Mouse (Mus musculus): ENCODE results near the gene Letmd1. TPM values are rescaled to one million over a fixed set of nuclear protein-coding genes. Genes with fewer than 3 reads are reported as not detected.
"Not testable (repeated sequence)": the region's sequence is repeated elsewhere in the genome, so short reads cannot be mapped to it uniquely, and the experiment has no call there.

Letmd1 gene
- polyA plus RNA-seq, 1 experiment from 2014 or later = 29.8 TPM

DNA sequence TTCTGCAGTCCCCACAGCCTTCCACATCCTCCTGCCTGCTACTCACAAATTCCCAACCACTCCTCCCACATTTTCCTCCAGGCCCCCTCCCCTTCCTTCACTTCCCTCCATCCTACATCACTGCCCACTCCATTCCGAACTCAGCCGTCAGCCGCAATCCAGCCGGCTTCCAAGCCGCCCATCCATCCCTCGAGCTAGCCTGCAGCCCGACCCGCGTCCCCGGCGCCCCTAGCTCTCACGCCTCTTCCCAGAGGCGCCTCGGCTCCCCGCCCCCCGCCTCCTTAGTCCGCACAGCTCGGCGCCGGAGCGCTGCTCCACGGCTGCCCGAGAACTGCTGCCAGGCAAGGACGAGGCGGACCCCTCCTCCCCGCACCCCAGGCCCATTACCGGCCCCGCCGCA lies 25.8 kb downstream of the Letmd1 start:
- H3K9ac ChIP-seq (replicated peaks; ENCODE audit: low read depth, low read length) = peak overlapping the region; percentile 93
- peak overlapping the region; percentile 86 for H3K4me3 ChIP-seq (ENCODE audit: low read depth, low read length)
- no peaks in the 10 kb centered on the region; the same call in 1 of the 2 replicates for H3K9me3 ChIP-seq (ENCODE audit: control insufficient read depth, low read depth, low read length)
- peaks cover 37% of the 10 kb centered on the region for H3K4me1 ChIP-seq (ENCODE audit: control insufficient read depth, insufficient read depth, low read length)
- peak overlapping the region; percentile 87 for H3K4me2 ChIP-seq (replicated peaks; ENCODE audit: low read depth, low read length)
- ATAC-seq (ENCODE audit: insufficient number of reproducible peaks, insufficient read depth, low FRiP score, low read depth) = peak; percentile 64
- H3K36me3 ChIP-seq (ENCODE audit: control insufficient read depth, insufficient read depth, low read length) = no peaks in the 10 kb centered on the region
- no peaks in the 10 kb centered on the region for H3K27me3 ChIP-seq (ENCODE audit: control insufficient read depth, insufficient read depth, low read length)
- peak overlapping the region; percentile 95 for H3K27ac ChIP-seq (ENCODE audit: low read length)
- WGBS = under 1% methylated on average over 29 of the region's 29 CpGs

DNA sequence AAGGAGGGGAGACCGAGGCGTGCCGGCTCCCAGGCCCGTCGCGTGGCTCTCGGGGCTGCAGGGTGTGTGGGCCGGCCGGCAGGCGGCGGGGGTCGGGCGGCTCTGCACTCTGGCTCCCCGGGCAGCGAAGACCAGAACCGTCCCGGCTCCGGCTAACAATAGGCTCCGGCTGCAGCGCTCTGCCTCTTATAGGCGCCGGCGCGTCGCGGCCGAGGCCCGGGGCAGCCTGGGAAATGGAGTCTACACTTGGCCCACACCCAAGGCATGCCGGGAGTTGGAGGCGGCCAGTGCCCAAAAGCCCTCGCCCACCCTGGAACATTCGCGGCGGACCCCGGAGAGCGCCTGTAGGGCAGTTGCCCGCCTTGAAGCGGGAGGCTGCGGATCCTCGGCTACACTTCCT lies 26.3 kb downstream of the Letmd1 start, which contains the start of gene Csrnp2:
Gene Csrnp2, minus strand, starts transcription at position 387 of the 400 bp plus-strand sequence.
- ATAC-seq (ENCODE audit: insufficient number of reproducible peaks, insufficient read depth, low FRiP score, low read depth) = peak; percentile 95
- Histone ChIP-seq H3K4me3 (ENCODE audit: low read depth, low read length) (peak within 1 kb of the TSS; percentile 86), H3K27me3 (ENCODE audit: control insufficient read depth, insufficient read depth, low read length) (no peaks in the 10 kb centered on the region)

DNA sequence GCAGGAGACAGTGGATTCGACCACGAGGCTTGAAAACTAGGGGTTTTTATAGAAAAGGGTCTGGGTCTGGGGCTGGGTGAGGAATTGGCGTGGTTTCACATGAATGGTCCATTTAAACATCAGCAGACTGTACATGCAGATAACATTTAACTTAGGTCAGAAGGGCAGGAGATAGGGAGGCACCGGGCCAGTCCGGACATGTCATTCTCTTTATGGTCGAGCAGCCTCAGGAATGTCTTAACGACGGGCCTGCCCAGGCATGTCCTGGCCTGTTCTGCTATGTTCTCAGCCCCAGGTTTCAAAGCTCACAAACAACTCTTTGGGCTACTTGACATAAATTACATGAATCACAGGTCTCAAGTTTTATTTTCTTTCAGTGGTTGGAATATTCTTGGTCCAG lies 30.7 kb downstream of the Letmd1 start:
- not testable (repeated sequence) for H3K9me3 ChIP-seq (ENCODE audit: control insufficient read depth, low read depth, low read length); H3K4me2 ChIP-seq (replicated peaks; ENCODE audit: low read depth, low read length); H3K9ac ChIP-seq (replicated peaks; ENCODE audit: low read depth, low read length); H3K36me3 ChIP-seq (ENCODE audit: control insufficient read depth, insufficient read depth, low read length); H3K4me3 ChIP-seq (ENCODE audit: low read depth, low read length); H3K4me1 ChIP-seq (ENCODE audit: control insufficient read depth, insufficient read depth, low read length); H3K27me3 ChIP-seq (ENCODE audit: control insufficient read depth, insufficient read depth, low read length); ATAC-seq (ENCODE audit: insufficient number of reproducible peaks, insufficient read depth, low FRiP score, low read depth); H3K27ac ChIP-seq (ENCODE audit: low read length)
- WGBS = 75% methylated on average over 8 of the region's 8 CpGs

More for the DNA sequence above, 26.3 kb downstream of the Letmd1 start, which contains the start of gene Csrnp2:
- Histone ChIP-seq H3K36me3 (ENCODE audit: control insufficient read depth, insufficient read depth, low read length) (no peaks in the 10 kb centered on the region), H3K4me2 (replicated peaks; ENCODE audit: low read depth, low read length) (peak within 1 kb of the TSS; percentile 87), H3K9ac (replicated peaks; ENCODE audit: low read depth, low read length) (peak within 1 kb of the TSS; percentile 93), H3K4me1 (ENCODE audit: control insufficient read depth, insufficient read depth, low read length) (peaks cover 32% of the 10 kb centered on the region), H3K27ac (ENCODE audit: low read length) (peak within 1 kb of the TSS; percentile 95), H3K9me3 (ENCODE audit: control insufficient read depth, low read depth, low read length) (no peaks in the 10 kb centered on the region; the same call in 1 of the 2 replicates)
- 0% methylated on average over 40 of the region's 40 CpGs for WGBS

DNA sequence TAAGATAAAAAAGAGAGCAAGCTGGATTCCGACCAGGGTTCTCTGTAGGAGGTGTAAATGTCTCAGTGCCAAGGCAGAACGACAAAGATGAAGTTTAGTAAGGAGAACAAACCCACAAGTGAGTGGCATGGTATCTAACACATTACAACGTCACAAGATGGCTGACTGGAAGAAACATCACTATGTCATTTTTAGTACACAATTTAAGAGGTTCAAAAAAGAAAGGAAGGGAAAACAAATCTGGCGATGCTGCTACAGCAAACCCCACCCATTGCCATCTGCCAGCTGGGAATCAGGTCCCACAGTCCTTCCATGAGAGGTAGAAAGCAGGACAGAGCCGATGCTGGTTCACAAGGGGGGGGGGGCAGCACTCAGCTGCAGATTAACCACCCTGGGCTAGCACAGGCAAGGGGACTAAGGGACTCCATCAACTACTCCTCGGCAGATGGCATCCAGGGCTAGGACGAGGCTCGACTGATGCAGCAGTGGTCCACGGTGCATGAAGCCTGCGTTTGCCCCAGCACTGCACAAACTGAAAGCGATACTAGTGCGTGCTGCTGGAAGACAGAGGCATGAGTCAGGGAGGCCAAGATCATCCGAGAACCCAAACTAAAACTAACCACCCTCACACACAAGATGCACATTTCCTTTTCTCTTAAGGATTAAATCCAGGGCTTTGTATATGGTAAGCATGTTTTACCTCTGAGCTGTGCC lies 39.8 kb downstream of the Letmd1 start:
- Histone ChIP-seq H3K4me2 (replicated peaks; ENCODE audit: low read depth, low read length) (no peak overlapping the region), H3K4me1 (ENCODE audit: control insufficient read depth, insufficient read depth, low read length) (no peaks in the 10 kb centered on the region), H3K27ac (ENCODE audit: low read length) (no peak overlapping the region), H3K9ac (replicated peaks; ENCODE audit: low read depth, low read length) (no peak overlapping the region), H3K9me3 (ENCODE audit: control insufficient read depth, low read depth, low read length) (no peaks in the 10 kb centered on the region), H3K4me3 (ENCODE audit: low read depth, low read length) (no peak overlapping the region), H3K27me3 (ENCODE audit: control insufficient read depth, insufficient read depth, low read length) (no peaks in the 10 kb centered on the region), H3K36me3 (ENCODE audit: control insufficient read depth, insufficient read depth, low read length) (peaks cover 51% of the 10 kb centered on the region)
- ATAC-seq (ENCODE audit: insufficient number of reproducible peaks, insufficient read depth, low FRiP score, low read depth) = no peak
- 93% methylated on average over 13 of the region's 13 CpGs for WGBS

DNA sequence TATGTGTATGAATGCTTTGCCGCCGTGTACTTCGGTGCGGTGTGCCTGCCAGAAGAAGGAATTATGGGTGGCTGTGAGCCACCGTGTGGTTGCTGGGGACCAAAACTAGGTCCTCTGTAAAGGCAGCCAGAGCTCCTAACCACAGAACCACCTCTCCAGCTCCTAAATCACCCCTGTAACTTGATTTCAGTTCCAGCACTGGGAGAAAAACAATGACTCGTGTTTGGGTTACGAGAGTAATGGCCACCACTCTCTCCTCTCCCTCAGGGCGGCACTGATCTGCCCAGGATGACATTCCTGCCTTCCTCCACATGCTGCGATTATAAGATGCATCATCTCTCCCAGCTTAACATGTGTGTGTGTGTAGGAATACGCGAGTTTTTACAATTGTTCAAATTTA lies 41.2 kb downstream of the Letmd1 start:
- Histone ChIP-seq H3K4me3 (ENCODE audit: low read depth, low read length) (no peak overlapping the region), H3K27ac (ENCODE audit: low read length) (no peak overlapping the region), H3K36me3 (ENCODE audit: control insufficient read depth, insufficient read depth, low read length) (peaks cover 58% of the 10 kb centered on the region), H3K9me3 (ENCODE audit: control insufficient read depth, low read depth, low read length) (no peaks in the 10 kb centered on the region), H3K27me3 (ENCODE audit: control insufficient read depth, insufficient read depth, low read length) (no peaks in the 10 kb centered on the region), H3K4me1 (ENCODE audit: control insufficient read depth, insufficient read depth, low read length) (no peaks in the 10 kb centered on the region), H3K4me2 (replicated peaks; ENCODE audit: low read depth, low read length) (no peak overlapping the region), H3K9ac (replicated peaks; ENCODE audit: low read depth, low read length) (no peak overlapping the region)
- ATAC-seq (ENCODE audit: insufficient number of reproducible peaks, insufficient read depth, low FRiP score, low read depth) = no peak
- 94% methylated on average over 11 of the region's 11 CpGs for WGBS

DNA sequence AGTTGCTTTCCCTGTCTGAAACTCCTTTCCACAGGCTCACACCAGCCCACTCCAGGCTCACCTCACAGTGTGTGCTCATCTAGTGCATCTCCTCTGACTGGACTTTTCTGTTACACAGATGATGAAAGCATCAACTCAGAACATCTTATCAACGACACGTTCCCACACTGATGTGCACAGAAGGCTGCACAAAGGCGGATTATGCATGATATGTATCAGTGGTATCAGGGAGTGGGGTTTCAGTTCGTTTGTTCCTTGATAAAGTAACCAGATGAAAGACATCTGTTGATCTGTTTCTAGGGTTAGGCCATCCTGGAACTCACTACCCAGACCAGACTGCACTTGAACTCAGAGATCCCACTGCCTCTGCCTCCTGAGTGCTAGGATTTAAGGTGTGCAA lies 44.6 kb downstream of the Letmd1 start:
- H3K27ac ChIP-seq (ENCODE audit: low read length) = no peak overlapping the region
- no peak overlapping the region for H3K4me2 ChIP-seq (replicated peaks; ENCODE audit: low read depth, low read length)
- no peak overlapping the region for H3K4me3 ChIP-seq (ENCODE audit: low read depth, low read length)
- H3K4me1 ChIP-seq (ENCODE audit: control insufficient read depth, insufficient read depth, low read length) = no peaks in the 10 kb centered on the region
- 84% methylated on average over 4 of the region's 4 CpGs for WGBS
- no peaks in the 10 kb centered on the region for H3K9me3 ChIP-seq (ENCODE audit: control insufficient read depth, low read depth, low read length)
- H3K27me3 ChIP-seq (ENCODE audit: control insufficient read depth, insufficient read depth, low read length) = no peaks in the 10 kb centered on the region
- ATAC-seq (ENCODE audit: insufficient number of reproducible peaks, insufficient read depth, low FRiP score, low read depth) = no peak
- peaks cover 50% of the 10 kb centered on the region for H3K36me3 ChIP-seq (ENCODE audit: control insufficient read depth, insufficient read depth, low read length)
- H3K9ac ChIP-seq (replicated peaks; ENCODE audit: low read depth, low read length) = no peak overlapping the region

DNA sequence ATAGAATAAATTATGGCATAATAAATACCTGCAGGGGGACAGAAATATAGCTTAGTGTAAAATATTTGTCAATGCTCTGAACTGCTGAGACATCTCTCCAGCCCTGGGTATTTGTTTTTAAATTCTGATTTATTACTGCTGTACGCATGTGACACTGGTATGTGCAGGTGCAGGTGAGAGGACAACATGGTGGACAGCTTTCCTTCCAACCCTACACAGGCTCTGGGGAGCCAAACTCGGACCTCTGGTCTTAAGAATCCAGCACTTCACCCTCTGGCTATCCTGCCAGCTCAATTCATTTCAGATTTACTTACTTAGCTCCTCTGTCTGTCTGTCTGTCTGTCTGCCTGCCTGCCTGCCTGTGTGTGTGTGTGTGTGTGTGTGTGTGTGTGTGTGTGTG lies 46.3 kb downstream of the Letmd1 start:
- Histone ChIP-seq H3K27me3 (ENCODE audit: control insufficient read depth, insufficient read depth, low read length) (no peaks in the 10 kb centered on the region), H3K4me2 (replicated peaks; ENCODE audit: low read depth, low read length) (no peak overlapping the region), H3K9ac (replicated peaks; ENCODE audit: low read depth, low read length) (no peak overlapping the region), H3K9me3 (ENCODE audit: control insufficient read depth, low read depth, low read length) (no peaks in the 10 kb centered on the region), H3K4me3 (ENCODE audit: low read depth, low read length) (no peak overlapping the region), H3K4me1 (ENCODE audit: control insufficient read depth, insufficient read depth, low read length) (no peaks in the 10 kb centered on the region), H3K36me3 (ENCODE audit: control insufficient read depth, insufficient read depth, low read length) (peaks cover 51% of the 10 kb centered on the region), H3K27ac (ENCODE audit: low read length) (no peak overlapping the region)
- ATAC-seq (ENCODE audit: insufficient number of reproducible peaks, insufficient read depth, low FRiP score, low read depth) = no peak
- WGBS = 78% methylated on average over 2 of the region's 2 CpGs

DNA sequence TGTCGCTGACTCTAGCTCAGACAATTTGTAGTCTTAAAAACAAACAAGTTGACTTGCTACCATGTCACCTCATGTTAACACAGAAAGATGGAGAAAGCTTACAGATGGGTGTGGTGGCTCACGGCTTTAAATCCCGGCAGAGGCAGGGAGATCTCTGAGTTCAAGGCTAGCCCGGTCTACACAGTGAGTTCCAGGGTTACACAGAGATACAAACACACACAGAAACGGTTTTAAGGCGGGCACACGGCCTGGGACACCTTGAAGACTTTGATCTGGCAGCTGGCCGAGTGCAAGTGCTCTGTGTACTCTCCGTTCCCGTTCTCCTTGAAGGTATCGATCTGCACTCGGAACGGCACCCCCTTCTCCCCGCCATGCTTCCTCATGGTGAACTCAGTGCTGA lies 51.5 kb downstream of the Letmd1 start:
- peaks cover 38% of the 10 kb centered on the region for H3K36me3 ChIP-seq (ENCODE audit: control insufficient read depth, insufficient read depth, low read length)
- WGBS = 89% methylated on average over 14 of the region's 14 CpGs

DNA sequence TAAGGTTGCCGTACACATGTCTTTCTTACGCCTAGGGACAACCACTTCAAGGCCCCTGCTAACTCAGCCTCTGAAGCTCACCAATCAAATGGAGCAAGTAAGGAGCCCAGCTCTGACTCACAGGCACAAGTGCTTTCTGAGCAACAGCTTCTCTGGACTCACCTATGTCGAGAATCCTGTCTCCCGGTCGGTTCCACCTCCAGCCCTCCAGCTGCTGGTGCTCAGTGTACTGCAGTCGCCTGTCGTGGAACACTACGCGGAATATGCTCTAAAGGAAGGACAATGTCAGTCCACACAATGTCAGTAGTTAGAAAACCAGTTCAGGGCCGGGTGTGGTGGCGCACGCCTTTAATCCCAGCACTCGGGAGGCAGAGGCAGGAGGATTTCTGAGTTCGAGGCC lies 56.6 kb downstream of the Letmd1 start:
- H3K4me2 ChIP-seq (replicated peaks; ENCODE audit: low read depth, low read length) = no peak overlapping the region
- no peak for ATAC-seq (ENCODE audit: insufficient number of reproducible peaks, insufficient read depth, low FRiP score, low read depth)
- H3K4me1 ChIP-seq (ENCODE audit: control insufficient read depth, insufficient read depth, low read length) = no peaks in the 10 kb centered on the region
- H3K27ac ChIP-seq (ENCODE audit: low read length) = no peak overlapping the region
- no peak overlapping the region for H3K9ac ChIP-seq (replicated peaks; ENCODE audit: low read depth, low read length)
- H3K36me3 ChIP-seq (ENCODE audit: control insufficient read depth, insufficient read depth, low read length) = peaks cover 31% of the 10 kb centered on the region
- H3K4me3 ChIP-seq (ENCODE audit: low read depth, low read length) = no peak overlapping the region
- 93% methylated on average over 14 of the region's 14 CpGs for WGBS
- no peaks in the 10 kb centered on the region for H3K9me3 ChIP-seq (ENCODE audit: control insufficient read depth, low read depth, low read length)
- no peaks in the 10 kb centered on the region for H3K27me3 ChIP-seq (ENCODE audit: control insufficient read depth, insufficient read depth, low read length)

More for the DNA sequence above, 51.5 kb downstream of the Letmd1 start:
- Histone ChIP-seq H3K9ac (replicated peaks; ENCODE audit: low read depth, low read length) (no peak overlapping the region), H3K4me1 (ENCODE audit: control insufficient read depth, insufficient read depth, low read length) (no peaks in the 10 kb centered on the region), H3K4me2 (replicated peaks; ENCODE audit: low read depth, low read length) (no peak overlapping the region), H3K9me3 (ENCODE audit: control insufficient read depth, low read depth, low read length) (no peaks in the 10 kb centered on the region), H3K4me3 (ENCODE audit: low read depth, low read length) (no peak overlapping the region), H3K27me3 (ENCODE audit: control insufficient read depth, insufficient read depth, low read length) (no peaks in the 10 kb centered on the region), H3K27ac (ENCODE audit: low read length) (no peak overlapping the region)
- ATAC-seq (ENCODE audit: insufficient number of reproducible peaks, insufficient read depth, low FRiP score, low read depth) = no peak
